In genomic region chr7:72305971-72306370, GRCm38 (mm10) we compare ENCODE assay signal across 8 mouse cellular contexts. TPM values are rescaled to one million over a fixed set of nuclear protein-coding genes. Genes with fewer than 3 reads are reported as not detected.
DNase-seq lines count a peak whose midpoint lies in the region; ATAC-seq and TF ChIP-seq lines count a peak whose summit lies in the region.

No protein-coding gene starts in this region.

- WGBS in heart, adult 2 months, result under 1% methylated on average over 14 of the region's 14 CpGs
- 2% methylated on average over 14 of the region's 14 CpGs for WGBS in embryonic facial prominence, embryonic 11.5 days
- 1% methylated on average over 14 of the region's 14 CpGs for WGBS in intestine, embryonic 14.5 days
- WGBS in liver, postnatal 0 days (ENCODE audit: insufficient replicate concordance), result 2% methylated on average over 14 of the region's 14 CpGs
- 7% methylated on average over 14 of the region's 14 CpGs for whole genome bisulfite sequencing in olfactory bulb, adult 2 months

- H3K4me2 ChIP-seq in embryonic facial prominence, embryonic 11.5 days (ENCODE audit: low read depth, low read length), result peak overlapping the region; percentile 98
- H3K4me2 ChIP-seq in intestine, embryonic 14.5 days (ENCODE audit: low read length), result peak overlapping the region; percentile 99
- H3K4me2 ChIP-seq in liver, postnatal 0 days (ENCODE audit: low read depth, low read length), result peak overlapping the region; percentile 83

- no peaks in the 10 kb centered on the region for H3K36me3 ChIP-seq in heart, adult 2 months (ENCODE audit: control insufficient read depth, insufficient read depth, low read length)
- no peaks in the 10 kb centered on the region for H3K36me3 ChIP-seq in embryonic facial prominence, embryonic 11.5 days (replicated peaks; ENCODE audit: control insufficient read depth, insufficient read depth, low read depth, low read length)
- H3K36me3 ChIP-seq in intestine, embryonic 14.5 days (ENCODE audit: control insufficient read depth, insufficient read depth, low read length), result no peaks in the 10 kb centered on the region
- no peaks in the 10 kb centered on the region for H3K36me3 ChIP-seq in liver, postnatal 0 days (replicated peaks; ENCODE audit: insufficient read depth, low read length)

- H3K27ac ChIP-seq in heart, adult 2 months, result no peak overlapping the region
- H3K27ac ChIP-seq in embryonic facial prominence, embryonic 11.5 days (replicated peaks; ENCODE audit: low read depth, low read length), result no peak overlapping the region
- no peak overlapping the region for H3K27ac ChIP-seq in intestine, embryonic 14.5 days (ENCODE audit: low read depth)
- peak overlapping the region; percentile 52; the same call in 1 of the 2 replicates for H3K27ac ChIP-seq in liver, postnatal 0 days (ENCODE audit: low read depth)
- H3K27ac ChIP-seq in olfactory bulb, adult 2 months (ENCODE audit: insufficient read depth, low read depth, low read length), result no peak overlapping the region

- H3K4me1 ChIP-seq in heart, adult 2 months (ENCODE audit: control insufficient read depth, insufficient read depth, low read length), result no peaks in the 10 kb centered on the region
- no peaks in the 10 kb centered on the region; the same call in 1 of the 2 replicates for H3K4me1 ChIP-seq in embryonic facial prominence, embryonic 11.5 days (ENCODE audit: control insufficient read depth, insufficient read depth, low read length)
- no peaks in the 10 kb centered on the region for H3K4me1 ChIP-seq in intestine, embryonic 14.5 days (replicated peaks; ENCODE audit: control insufficient read depth, insufficient read depth, low read length)
- peaks cover 12% of the 10 kb centered on the region; the same call in 1 of the 2 replicates for H3K4me1 ChIP-seq in liver, postnatal 0 days (ENCODE audit: insufficient read depth)
- peaks cover 10% of the 10 kb centered on the region for H3K4me1 ChIP-seq in olfactory bulb, adult 2 months (ENCODE audit: control insufficient read depth, insufficient read depth, low read length)

- DNase-seq in heart, adult 2 months, result peak in 1 of 2 experiments; percentile 6
- DNase-seq in heart, postnatal 4 days, result no peak
- peak; percentile 4 for DNase-seq in embryonic facial prominence, embryonic 11.5 days (ENCODE audit: low spot score)
- peak; percentile 56 for DNase-seq in intestine, embryonic 14.5 days (ENCODE audit: low spot score)
- no peak for DNase-seq in liver, postnatal 0 days
- DNase-seq in left cerebral cortex, postnatal 25 days (ENCODE audit: low spot score in 2 of 2), result no peak
- DNase-seq in spleen, postnatal 10 days (ENCODE audit: low spot score in 2 of 2), result no peak

- no peak for TF ChIP-seq POLR2A in heart, adult 2 months (IDR thresholded peaks at IDR 0.05; ENCODE audit: insufficient read depth, low read depth, low read length)
- no peak for TF ChIP-seq POLR2A in olfactory bulb, adult 2 months (IDR thresholded peaks at IDR 0.05; ENCODE audit: insufficient read depth, low read depth, low read length)

- no peaks in the 10 kb centered on the region for H3K27me3 ChIP-seq in heart, adult 2 months (ENCODE audit: control insufficient read depth, insufficient read depth, low read length)
- peaks cover 5% of the 10 kb centered on the region for H3K27me3 ChIP-seq in embryonic facial prominence, embryonic 11.5 days (ENCODE audit: control insufficient read depth, insufficient read depth, low read length)
- no peaks in the 10 kb centered on the region for H3K27me3 ChIP-seq in intestine, embryonic 14.5 days (replicated peaks; ENCODE audit: control insufficient read depth, insufficient read depth, low read length)
- no peaks in the 10 kb centered on the region for H3K27me3 ChIP-seq in liver, postnatal 0 days (ENCODE audit: insufficient read depth, low read length)

- peak overlapping the region; percentile 31; the same call in 1 of the 2 replicates for H3K4me3 ChIP-seq in heart, adult 2 months
- peak overlapping the region; percentile 54 for H3K4me3 ChIP-seq in embryonic facial prominence, embryonic 11.5 days (ENCODE audit: low read depth, low read length)
- H3K4me3 ChIP-seq in intestine, embryonic 14.5 days (ENCODE audit: low read depth, low read length), result peak overlapping the region; percentile 64
- H3K4me3 ChIP-seq in liver, postnatal 0 days (ENCODE audit: low read depth, low read length), result peak overlapping the region; percentile 62
- peak overlapping the region; percentile 37 for H3K4me3 ChIP-seq in olfactory bulb, adult 2 months (ENCODE audit: insufficient read depth, low read depth, low read length)

- H3K79me2 ChIP-seq in heart, adult 2 months (replicated peaks; ENCODE audit: control insufficient read depth, insufficient read depth, low read length), result no peaks in the 10 kb centered on the region

- intact Hi-C loops in heart, adult 2 months (cut with DNase I), result no loop called here
- intact Hi-C loops in left cerebral cortex, postnatal 25 days (cut with DNase I), result no loop called here

- no peak for ATAC-seq in embryonic facial prominence, embryonic 11.5 days (replicated peaks; ENCODE audit: insufficient number of reproducible peaks, low FRiP score, low TSS enrichment, low read depth)
- ATAC-seq in intestine, embryonic 14.5 days (replicated peaks; ENCODE audit: low FRiP score, low TSS enrichment, low read depth), result peak; percentile 18; the same call in 1 of the 2 replicates
- ATAC-seq in liver, postnatal 0 days, result peak; percentile 43

- H3K9me3 ChIP-seq in embryonic facial prominence, embryonic 11.5 days (replicated peaks; ENCODE audit: control insufficient read depth, low read length), result no peaks in the 10 kb centered on the region
- H3K9me3 ChIP-seq in intestine, embryonic 14.5 days (ENCODE audit: control insufficient read depth, low read length), result no peaks in the 10 kb centered on the region
- no peaks in the 10 kb centered on the region for H3K9me3 ChIP-seq in liver, postnatal 0 days (ENCODE audit: low read length)

- no peak overlapping the region for H3K9ac ChIP-seq in heart, adult 2 months (ENCODE audit: low read depth, low read length)
- peak overlapping the region; percentile 32 for H3K9ac ChIP-seq in embryonic facial prominence, embryonic 11.5 days (replicated peaks; ENCODE audit: low read length)
- H3K9ac ChIP-seq in intestine, embryonic 14.5 days (ENCODE audit: low read length), result peak overlapping the region; percentile 57
- peak overlapping the region; percentile 63 for H3K9ac ChIP-seq in liver, postnatal 0 days (replicated peaks)

- TF ChIP-seq CTCF in heart, adult 2 months (IDR thresholded peaks at IDR 0.05), result no peak
- TF ChIP-seq CTCF in liver, postnatal 0 days (IDR thresholded peaks at IDR 0.05; ENCODE audit: low read depth), result no peak
- no peak for TF ChIP-seq CTCF in olfactory bulb, adult 2 months (IDR thresholded peaks at IDR 0.05; ENCODE audit: insufficient read depth, low read depth, low read length)

- no peak for TF ChIP-seq EP300 in heart, adult 2 months (IDR thresholded peaks at IDR 0.05; ENCODE audit: insufficient read depth, low read depth, low read length)
- no peak for TF ChIP-seq EP300 in liver, postnatal 0 days (IDR thresholded peaks at IDR 0.05; ENCODE audit: low read depth)

RNA-seq across cellular contexts. Expression of gene Mctp2, which starts 0.4 kb away (rescaled TPM):
- total RNA-seq in heart, adult 2 months (2021), result under 1 TPM; 0.25 to 0.52 TPM
- 0.35 and 0.41 TPM in 2 replicates for polyA plus RNA-seq in heart, adult 2 months (2012; rRNA removed)
- total RNA-seq in heart, postnatal 4 days (2021), result under 1 TPM; 0.34 to 0.41 TPM
- polyA plus RNA-seq in embryonic facial prominence, embryonic 11.5 days (2014; fragmentation: Nextera tagmentation; extraction: Ambion mirVana), result 0.52 and 0.66 TPM in 2 replicates
- 2.4 TPM in 2 replicates for polyA plus RNA-seq in intestine, embryonic 14.5 days (2014; fragmentation: Nextera tagmentation; extraction: Ambion mirVana)
- 1.4 and 1.7 TPM in 2 replicates for polyA plus RNA-seq in liver, postnatal 0 days (2015; fragmentation: Nextera tagmentation; extraction: Ambion mirVana)
- not detected in 2 replicates for polyA plus RNA-seq in olfactory bulb, adult 2 months (2012; ENCODE audit: insufficient read depth, insufficient read length, low replicate concordance, missing spikeins)
- total RNA-seq in left cerebral cortex, postnatal 25 days (2021), result 1 to 10 TPM; 1.4 to 2.2 TPM

Comparison
In these comparisons a context has a peak if more than half of its experiments do, and no peak if none do; other contexts are left out.
1. DNase-seq: peak in embryonic facial prominence, embryonic 11.5 days (single experiment) and intestine, embryonic 14.5 days (single experiment); none in heart, postnatal 4 days (single experiment), liver, postnatal 0 days (single experiment), left cerebral cortex, postnatal 25 days (0 of 2) and spleen, postnatal 10 days (0 of 2).
2. Peak in every context shown above with its lines, with median percentiles within 50 percentile points of each other: H3K4me3 ChIP-seq and H3K4me2 ChIP-seq.